Mouse (Mus musculus): ENCODE measurements around the gene Fbxo8. TPM values are rescaled to one million over a fixed set of nuclear protein-coding genes. Genes with fewer than 3 reads are reported as not detected.

Fbxo8 gene
- total and polyA plus RNA-seq, 3 experiments: 10.0 to 108 (median 27.3) TPM

DNA sequence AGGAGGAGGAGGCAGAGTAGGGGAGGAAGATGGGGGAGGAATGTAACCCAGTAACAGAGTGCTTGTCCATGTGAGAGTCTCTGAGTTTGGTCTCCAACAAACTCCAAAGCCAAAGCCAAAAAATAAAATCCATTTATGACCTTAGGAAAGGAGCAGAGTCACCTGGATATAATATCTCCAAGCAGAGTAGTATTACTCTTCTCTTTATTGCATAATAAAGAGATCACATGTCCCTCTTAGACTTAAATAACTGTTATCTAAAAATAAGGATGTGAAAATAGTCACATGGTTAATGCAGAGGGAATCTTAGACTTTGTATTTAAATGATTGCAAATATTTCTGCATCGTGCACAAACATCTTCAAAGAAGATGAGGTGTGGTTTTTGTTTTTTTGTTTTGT is 63.3 kb downstream of the Fbxo8 start:
- H3K4me3 ChIP-seq (ENCODE audit: low read depth, low read length): no peak overlapping the region
- no peaks in the 10 kb centered on the region; the same call in 1 of the 2 replicates for H3K4me1 ChIP-seq (ENCODE audit: insufficient read depth, low read depth, low read length)

DNA sequence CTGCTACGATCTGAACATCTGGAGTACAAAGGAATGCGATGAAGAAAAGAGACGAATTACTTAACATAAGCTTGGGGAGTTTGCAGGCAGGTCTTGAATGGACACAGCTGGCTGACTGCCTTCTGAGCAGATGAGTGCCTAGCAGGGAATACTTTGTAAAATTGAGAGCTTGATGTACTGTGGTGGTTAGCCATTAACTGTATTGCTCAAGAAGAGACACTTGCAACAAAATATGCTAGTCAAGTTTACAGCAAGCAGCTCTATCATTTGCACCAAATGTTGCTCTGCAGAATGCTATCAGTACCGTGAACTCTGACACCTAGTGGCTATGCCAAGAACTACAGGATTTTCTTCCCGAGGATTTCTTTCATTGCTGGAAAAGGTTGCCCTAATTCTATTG is 64.1 kb downstream of the Fbxo8 start:
- H3K36me3 ChIP-seq (replicated peaks): no peaks in the 10 kb centered on the region
- TF ChIP-seq CTCF (IDR thresholded peaks at IDR 0.05; ENCODE audit: low read depth, low read length) (peak; percentile 53), POLR2AphosphoS5 (IDR thresholded peaks at IDR 0.05; ENCODE audit: insufficient replicate concordance, low read depth, low read length) (no peak)
- H3K9me3 ChIP-seq (replicated peaks): no peaks in the 10 kb centered on the region

More for the DNA sequence above, 63.3 kb downstream of the Fbxo8 start:
- TF ChIP-seq GATA2 (IDR thresholded peaks at IDR 0.05; ENCODE audit: borderline replicate concordance, low read depth, low read length) (no peak), TAL1 (conservative IDR thresholded peaks at IDR 0.05; ENCODE audit: low read depth, low read length) (no peak)
- Histone ChIP-seq H3K9me3 (replicated peaks) (no peaks in the 10 kb centered on the region), H3K27me3 (ENCODE audit: insufficient read depth, low read length) (peaks cover 6% of the 10 kb centered on the region), H3K36me3 (replicated peaks) (no peaks in the 10 kb centered on the region)
- DNase-seq (ENCODE audit: low spot score) (no peak), ATAC-seq (ENCODE audit: extremely low read depth, insufficient number of reproducible peaks, low FRiP score, poor library complexity, severe bottlenecking) (no peak)

DNA sequence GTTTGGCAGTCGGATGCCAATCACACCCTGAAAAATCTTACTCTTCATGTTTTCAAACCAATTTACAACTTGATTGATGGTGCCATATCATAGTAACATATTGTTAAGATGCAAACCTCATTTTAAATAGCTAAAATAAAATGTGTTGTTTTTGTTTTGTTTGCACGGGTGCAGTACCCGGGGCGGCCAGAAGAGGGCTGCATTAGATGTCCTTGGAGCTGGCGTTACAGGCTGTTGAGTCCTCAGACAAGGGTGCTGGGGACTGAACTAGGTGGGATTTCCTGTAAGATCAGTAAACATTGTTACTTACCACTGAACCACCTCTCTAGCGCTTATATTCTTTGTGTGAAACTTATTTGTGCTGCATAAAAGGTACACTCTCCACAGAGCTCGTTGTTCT is 65.4 kb downstream of the Fbxo8 start:
- no peaks in the 10 kb centered on the region; the same call in 1 of the 2 replicates for H3K4me1 ChIP-seq (ENCODE audit: insufficient read depth, low read depth, low read length)
- TF ChIP-seq CTCF (IDR thresholded peaks at IDR 0.05; ENCODE audit: low read depth, low read length) (peak; percentile 77), GATA2 (IDR thresholded peaks at IDR 0.05; ENCODE audit: borderline replicate concordance, low read depth, low read length) (no peak), TAL1 (conservative IDR thresholded peaks at IDR 0.05; ENCODE audit: low read depth, low read length) (no peak)

More for the DNA sequence above, 64.1 kb downstream of the Fbxo8 start:
- DNase-seq (ENCODE audit: low spot score) (peak; percentile 10), ATAC-seq (ENCODE audit: extremely low read depth, insufficient number of reproducible peaks, low FRiP score, poor library complexity, severe bottlenecking) (no peak)
- peaks cover 6% of the 10 kb centered on the region for H3K27me3 ChIP-seq (ENCODE audit: insufficient read depth, low read length)
- H3K4me1 ChIP-seq (ENCODE audit: insufficient read depth, low read depth, low read length): no peaks in the 10 kb centered on the region; the same call in 1 of the 2 replicates
- no peak overlapping the region for H3K4me3 ChIP-seq (ENCODE audit: low read depth, low read length)

DNA sequence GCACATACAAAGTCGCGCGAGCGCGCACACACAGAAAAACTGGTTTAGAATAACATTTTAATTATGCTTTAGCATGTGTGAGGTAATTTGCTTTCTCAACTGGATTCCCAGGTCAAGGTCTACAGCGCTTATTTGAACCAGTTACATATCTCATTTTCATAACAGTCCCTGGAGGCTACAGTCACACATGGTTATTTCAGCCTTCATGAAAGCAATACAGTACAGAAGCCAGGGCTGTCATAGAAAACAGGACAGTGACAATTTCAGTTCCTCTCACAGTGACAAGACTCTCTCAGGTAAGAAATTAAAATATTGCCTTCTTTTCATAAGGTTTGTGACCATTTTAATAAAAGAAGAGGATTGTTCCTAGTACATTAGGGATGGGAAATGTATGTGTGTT is 66.4 kb downstream of the Fbxo8 start:
- H3K36me3 ChIP-seq (replicated peaks): no peaks in the 10 kb centered on the region
- no peak for TF ChIP-seq CTCF (IDR thresholded peaks at IDR 0.05; ENCODE audit: low read depth, low read length)
- TF ChIP-seq GATA1 (IDR thresholded peaks at IDR 0.05; ENCODE audit: borderline replicate concordance, low read length): no peak
- no peak for TF ChIP-seq GATA2 (IDR thresholded peaks at IDR 0.05; ENCODE audit: borderline replicate concordance, low read depth, low read length)
- no peak for TF ChIP-seq TAL1 (conservative IDR thresholded peaks at IDR 0.05; ENCODE audit: low read depth, low read length)
- TF ChIP-seq POLR2AphosphoS5 (IDR thresholded peaks at IDR 0.05; ENCODE audit: insufficient replicate concordance, low read depth, low read length): no peak

More for the DNA sequence above, 65.4 kb downstream of the Fbxo8 start:
- no peak for DNase-seq (ENCODE audit: low spot score)
- ATAC-seq (ENCODE audit: extremely low read depth, insufficient number of reproducible peaks, low FRiP score, poor library complexity, severe bottlenecking): no peak
- no peaks in the 10 kb centered on the region for H3K9me3 ChIP-seq (replicated peaks)
- peaks cover 7% of the 10 kb centered on the region for H3K27me3 ChIP-seq (ENCODE audit: insufficient read depth, low read length)
- no peaks in the 10 kb centered on the region for H3K36me3 ChIP-seq (replicated peaks)
- no peak overlapping the region for H3K4me3 ChIP-seq (ENCODE audit: low read depth, low read length)

DNA sequence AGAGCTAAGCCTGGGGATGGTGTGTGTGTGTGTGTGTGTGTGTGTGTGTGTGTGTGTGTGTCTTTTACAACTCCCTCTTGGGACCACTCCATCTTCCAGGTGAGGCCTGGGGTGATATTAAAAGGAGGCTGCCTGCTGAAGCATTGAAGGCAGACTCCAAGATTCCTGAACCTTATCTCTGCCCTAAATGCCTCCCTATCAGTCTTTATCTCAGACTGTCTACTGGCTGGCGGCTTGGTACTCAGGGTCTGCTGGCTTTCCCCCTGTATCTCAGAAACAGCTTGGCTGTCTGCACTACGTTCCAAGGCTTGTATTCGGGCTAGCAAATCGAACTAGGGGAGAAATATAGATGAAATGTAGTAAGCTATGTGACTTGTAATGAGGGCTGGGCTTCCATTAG is 68.2 kb downstream of the Fbxo8 start:
- no peaks in the 10 kb centered on the region for H3K36me3 ChIP-seq (replicated peaks)
- no peaks in the 10 kb centered on the region for H3K9me3 ChIP-seq (replicated peaks)
- no peaks in the 10 kb centered on the region; the same call in 1 of the 2 replicates for H3K4me1 ChIP-seq (ENCODE audit: insufficient read depth, low read depth, low read length)
- DNase-seq (ENCODE audit: low spot score): no peak
- H3K27me3 ChIP-seq (ENCODE audit: insufficient read depth, low read length): peaks cover 4% of the 10 kb centered on the region
- TF ChIP-seq GATA1 (IDR thresholded peaks at IDR 0.05; ENCODE audit: borderline replicate concordance, low read length) (no peak), CTCF (IDR thresholded peaks at IDR 0.05; ENCODE audit: low read depth, low read length) (no peak), POLR2AphosphoS5 (IDR thresholded peaks at IDR 0.05; ENCODE audit: insufficient replicate concordance, low read depth, low read length) (no peak), GATA2 (IDR thresholded peaks at IDR 0.05; ENCODE audit: borderline replicate concordance, low read depth, low read length) (no peak), TAL1 (conservative IDR thresholded peaks at IDR 0.05; ENCODE audit: low read depth, low read length) (no peak)
- no peak for ATAC-seq (ENCODE audit: extremely low read depth, insufficient number of reproducible peaks, low FRiP score, poor library complexity, severe bottlenecking)
- H3K4me3 ChIP-seq (ENCODE audit: low read depth, low read length): no peak overlapping the region

More for the DNA sequence above, 66.4 kb downstream of the Fbxo8 start:
- no peaks in the 10 kb centered on the region; the same call in 1 of the 2 replicates for H3K4me1 ChIP-seq (ENCODE audit: insufficient read depth, low read depth, low read length)
- DNase-seq (ENCODE audit: low spot score) (no peak), ATAC-seq (ENCODE audit: extremely low read depth, insufficient number of reproducible peaks, low FRiP score, poor library complexity, severe bottlenecking) (no peak)
- no peaks in the 10 kb centered on the region for H3K9me3 ChIP-seq (replicated peaks)
- peaks cover 7% of the 10 kb centered on the region for H3K27me3 ChIP-seq (ENCODE audit: insufficient read depth, low read length)
- H3K4me3 ChIP-seq (ENCODE audit: low read depth, low read length): no peak overlapping the region

DNA sequence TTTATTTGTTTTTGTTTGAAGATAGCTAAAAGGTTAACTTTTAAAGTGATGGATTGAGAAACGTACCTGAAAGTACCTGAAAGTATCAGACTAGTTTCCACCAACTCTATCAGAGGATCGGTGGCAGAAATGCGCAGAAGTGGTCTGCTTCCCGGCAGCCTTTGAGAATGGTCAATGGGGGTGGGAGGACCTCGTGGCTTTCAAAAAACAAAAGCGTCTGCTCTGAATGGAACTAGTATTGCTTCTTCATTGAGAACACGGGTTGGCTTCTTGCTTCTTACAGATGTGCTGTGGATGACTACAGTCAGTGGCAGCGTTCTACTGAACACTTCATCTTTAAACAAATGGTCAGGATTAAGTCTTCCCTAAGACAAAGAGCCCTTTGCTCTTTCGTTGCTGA is 68.7 kb downstream of the Fbxo8 start:
- TF ChIP-seq GATA2 (IDR thresholded peaks at IDR 0.05; ENCODE audit: borderline replicate concordance, low read depth, low read length) (no peak), TAL1 (conservative IDR thresholded peaks at IDR 0.05; ENCODE audit: low read depth, low read length) (no peak), GATA1 (IDR thresholded peaks at IDR 0.05; ENCODE audit: borderline replicate concordance, low read length) (no peak), POLR2AphosphoS5 (IDR thresholded peaks at IDR 0.05; ENCODE audit: insufficient replicate concordance, low read depth, low read length) (no peak), CTCF (IDR thresholded peaks at IDR 0.05; ENCODE audit: low read depth, low read length) (no peak)
- Histone ChIP-seq H3K4me3 (ENCODE audit: low read depth, low read length) (no peak overlapping the region), H3K27me3 (ENCODE audit: insufficient read depth, low read length) (peaks cover 4% of the 10 kb centered on the region), H3K9me3 (replicated peaks) (no peaks in the 10 kb centered on the region), H3K36me3 (replicated peaks) (no peaks in the 10 kb centered on the region), H3K4me1 (ENCODE audit: insufficient read depth, low read depth, low read length) (no peaks in the 10 kb centered on the region; the same call in 1 of the 2 replicates)
- ATAC-seq (ENCODE audit: extremely low read depth, insufficient number of reproducible peaks, low FRiP score, poor library complexity, severe bottlenecking) (no peak), DNase-seq (ENCODE audit: low spot score) (no peak)

DNA sequence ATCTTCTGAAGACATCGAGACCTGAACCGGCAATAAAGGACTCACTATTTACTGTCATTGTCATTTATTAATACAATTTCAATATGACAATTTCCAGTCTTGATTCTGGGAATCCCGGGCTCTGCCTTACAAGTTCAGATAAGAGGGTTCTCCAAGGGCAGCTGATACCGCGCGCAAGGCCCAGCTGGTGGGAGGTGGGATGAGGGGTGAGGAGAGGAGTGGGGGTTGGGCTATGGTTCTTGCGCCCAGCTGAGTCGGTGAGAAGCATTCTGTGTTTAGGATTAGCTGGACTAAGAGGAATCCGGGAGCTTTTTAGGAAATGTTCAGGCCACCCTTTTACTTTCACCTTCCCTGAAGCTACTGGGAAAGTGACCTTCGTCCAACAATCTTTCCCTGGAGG is 69.8 kb downstream of the Fbxo8 start:
- Histone ChIP-seq H3K4me3 (ENCODE audit: low read depth, low read length) (no peak overlapping the region), H3K36me3 (replicated peaks) (no peaks in the 10 kb centered on the region), H3K9me3 (replicated peaks) (no peaks in the 10 kb centered on the region), H3K4me1 (ENCODE audit: insufficient read depth, low read depth, low read length) (no peaks in the 10 kb centered on the region; the same call in 1 of the 2 replicates), H3K27me3 (ENCODE audit: insufficient read depth, low read length) (peaks cover 4% of the 10 kb centered on the region)
- no peak for DNase-seq (ENCODE audit: low spot score)
- ATAC-seq (ENCODE audit: extremely low read depth, insufficient number of reproducible peaks, low FRiP score, poor library complexity, severe bottlenecking): no peak
- no peak for TF ChIP-seq CTCF (IDR thresholded peaks at IDR 0.05; ENCODE audit: low read depth, low read length)
- no peak for TF ChIP-seq TAL1 (conservative IDR thresholded peaks at IDR 0.05; ENCODE audit: low read depth, low read length)
- TF ChIP-seq GATA1 (IDR thresholded peaks at IDR 0.05; ENCODE audit: borderline replicate concordance, low read length): no peak
- no peak for TF ChIP-seq GATA2 (IDR thresholded peaks at IDR 0.05; ENCODE audit: borderline replicate concordance, low read depth, low read length)
- no peak for TF ChIP-seq POLR2AphosphoS5 (IDR thresholded peaks at IDR 0.05; ENCODE audit: insufficient replicate concordance, low read depth, low read length)

Data from G1E (cell line).